Mouse (Mus musculus) G1E (cell line): ENCODE measurements around the gene Ptprc.

Experiments used
- CTCF ChIP-seq: IDR thresholded peaks from 2 replicates; pipeline ENCODE4 v1.5.1; 2012; ENCODE audit warnings: low read depth, low read length, inconsistent platforms, mixed read lengths
- GATA1 ChIP-seq: IDR thresholded peaks from 2 replicates; pipeline ENCODE4 v1.6.1; 2012; ENCODE audit warnings: borderline replicate concordance, low read length, inconsistent platforms, mixed read lengths
- GATA2 ChIP-seq: IDR thresholded peaks from 2 replicates; pipeline ENCODE4 v1.6.1; 2012; ENCODE audit warnings: low read depth, low read length, inconsistent platforms, borderline replicate concordance
- POLR2AphosphoS5 ChIP-seq: IDR thresholded peaks from 2 replicates; pipeline ENCODE4 v1.6.1; 2012; ENCODE audit warnings: low read depth, low read length, inconsistent platforms; ENCODE audit not compliant: insufficient replicate concordance
- TAL1 ChIP-seq: conservative IDR thresholded peaks from 2 replicates; pipeline ENCODE4 v1.6.1; 2012; ENCODE audit warnings: low read depth, low read length, inconsistent platforms, mixed read lengths

- no peak for TF ChIP-seq CTCF
- TF ChIP-seq GATA1 = no peak
- TF ChIP-seq GATA2 = no peak
- TF ChIP-seq TAL1 = no peak
- no peak for TF ChIP-seq POLR2AphosphoS5
Measured at GRCm38 (mm10) chr1:138029649-138030048, 145.9 kb downstream of the Ptprc start.
